Mouse (Mus musculus) testis, adult 2 months (tissue): ENCODE measurements around the gene Olfr314. TPM values are rescaled to one million over a fixed set of nuclear protein-coding genes. Genes with fewer than 3 reads are reported as not detected.
"Not testable (repeated sequence)": the region's sequence is repeated elsewhere in the genome, so short reads cannot be mapped to it uniquely, and the experiment has no call there.

Experiments
- H3K27ac ChIP-seq: fragments of 200-500 bp; 2 replicates; pipeline ENCODE4 v1.5.1; 2012; ENCODE audit warnings: low read depth, low read length; ENCODE audit not compliant: control insufficient read depth, insufficient read depth
- H3K27me3 ChIP-seq: fragments of 200-500 bp; 2 replicates; pipeline ENCODE4 v1.6.1; 2012; ENCODE audit warnings: mild to moderate bottlenecking, low read length, moderate library complexity; ENCODE audit not compliant: control insufficient read depth, insufficient read depth
- H3K36me3 ChIP-seq: fragments of 200-500 bp; 2 replicates; pipeline ENCODE4 v1.6.1; 2012; ENCODE audit warnings: mild to moderate bottlenecking, low read length; ENCODE audit not compliant: control insufficient read depth, insufficient read depth
- H3K4me1 ChIP-seq: fragments of 200-500 bp; 2 replicates; pipeline ENCODE4 v1.6.1; 2012; ENCODE audit warnings: low read length; ENCODE audit not compliant: control insufficient read depth, insufficient read depth
- H3K4me3 ChIP-seq: fragments of 200-500 bp; 2 replicates; pipeline ENCODE4 v1.5.1; 2012; ENCODE audit warnings: low read depth, mild to moderate bottlenecking, low read length, moderate library complexity, mixed read lengths; ENCODE audit not compliant: control insufficient read depth
- CTCF ChIP-seq: fragments of 200-500 bp; IDR thresholded peaks from 2 replicates; pipeline ENCODE4 v1.5.1; 2012; ENCODE audit warnings: low read depth, mild to moderate bottlenecking, inconsistent platforms, low read length, moderate library complexity; ENCODE audit not compliant: control insufficient read depth, insufficient read depth, insufficient replicate concordance
- POLR2A ChIP-seq: fragments of 200-500 bp; IDR thresholded peaks from 2 replicates; pipeline ENCODE4 v1.6.1; 2012; ENCODE audit warnings: low read depth, mild to moderate bottlenecking, inconsistent platforms, low read length, moderate library complexity; ENCODE audit not compliant: control insufficient read depth
- polyA plus RNA-seq: library from polyadenylated mRNA; depleted of rRNA; stranded (reverse); fragments of >200 nt; gene quantifications from 2 replicates; pipeline ENCODE4 v1.2.3, GENCODE M21; 2012; rRNA removed

Olfr314 gene
- polyA plus RNA-seq, 1 experiment, result not detected

DNA sequence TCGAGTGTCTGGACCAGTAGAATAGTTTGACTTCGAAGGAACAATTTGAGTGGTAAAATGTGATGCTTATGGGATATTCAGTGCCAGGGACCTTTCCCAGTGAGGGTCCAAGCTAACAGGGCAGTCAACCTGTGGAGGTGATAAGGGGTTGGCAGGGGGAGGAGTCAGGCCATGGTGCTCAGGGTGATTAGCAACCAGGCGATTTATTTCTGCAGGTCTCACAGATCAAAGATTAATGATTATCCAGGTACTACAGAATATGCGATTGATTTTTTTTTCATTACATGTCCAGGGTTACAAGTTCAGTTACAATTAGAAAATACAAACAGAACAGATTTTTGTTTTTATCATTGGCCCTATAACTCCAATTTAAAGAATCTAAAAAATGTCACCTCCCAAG is 21.1 kb downstream of the Olfr314 start:
- TF ChIP-seq POLR2A (no peak), CTCF (no peak)

DNA sequence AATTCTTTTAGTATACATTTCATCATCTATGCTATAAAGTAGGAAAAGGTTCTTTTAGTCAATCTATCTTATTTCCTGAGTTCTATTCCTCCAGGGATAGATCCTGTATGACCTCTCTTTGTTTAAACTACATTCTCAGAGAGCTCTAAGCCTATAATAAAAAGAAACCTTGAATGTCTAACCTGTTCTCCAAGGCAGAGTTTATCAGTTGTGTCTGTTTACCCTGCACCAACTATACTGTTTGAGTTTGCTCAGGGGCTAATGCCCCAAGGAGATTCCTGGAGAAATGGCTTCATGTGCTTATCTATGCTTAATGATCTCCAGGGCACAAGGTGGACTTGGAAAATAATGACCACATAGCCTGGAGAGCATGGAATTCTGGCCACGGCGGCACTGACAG is 21.6 kb downstream of the Olfr314 start:
- TF ChIP-seq POLR2A (no peak), CTCF (no peak)
- H3K27ac ChIP-seq, result no peak overlapping the region

More for the DNA sequence above, 21.1 kb downstream of the Olfr314 start:
- H3K4me3 ChIP-seq, result 0 out of 2 replicates have a peak overlapping the region, but pooled peaks have one; percentile 27
- H3K4me1 ChIP-seq, result peaks cover 7% of the 10 kb centered on the region
- no peak overlapping the region for H3K27ac ChIP-seq
- no peaks in the 10 kb centered on the region for H3K36me3 ChIP-seq
- H3K27me3 ChIP-seq, result no peaks in the 10 kb centered on the region

DNA sequence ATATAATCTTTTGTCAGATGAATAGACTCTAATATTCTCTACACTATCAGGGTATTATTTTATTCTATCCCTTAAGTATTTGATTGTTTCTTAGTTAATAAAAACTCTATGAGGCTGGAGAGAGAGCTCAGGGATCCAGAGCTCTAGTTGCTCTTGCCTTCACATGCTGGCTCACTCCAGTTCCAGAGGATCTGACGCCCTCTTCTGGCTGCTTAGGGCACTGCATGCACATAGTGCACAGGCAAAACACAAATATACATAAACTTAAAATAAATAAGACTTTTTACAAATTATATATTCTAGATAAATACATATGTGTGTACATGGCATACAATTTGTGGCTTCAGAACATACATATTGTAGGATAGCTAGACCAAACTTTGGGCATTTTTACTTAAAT is 29.2 kb downstream of the Olfr314 start:
- Histone ChIP-seq H3K4me3 (no peak overlapping the region), H3K36me3 (no peaks in the 10 kb centered on the region), H3K27ac (no peak overlapping the region), H3K27me3 (no peaks in the 10 kb centered on the region), H3K4me1 (no peaks in the 10 kb centered on the region)
- TF ChIP-seq CTCF (peak; percentile 82; the same call in 1 of the 2 replicates), POLR2A (no peak)

More for the DNA sequence above, 21.6 kb downstream of the Olfr314 start:
- no peak overlapping the region for H3K4me3 ChIP-seq
- H3K4me1 ChIP-seq, result peaks cover 7% of the 10 kb centered on the region
- H3K36me3 ChIP-seq, result no peaks in the 10 kb centered on the region
- H3K27me3 ChIP-seq, result no peaks in the 10 kb centered on the region

DNA sequence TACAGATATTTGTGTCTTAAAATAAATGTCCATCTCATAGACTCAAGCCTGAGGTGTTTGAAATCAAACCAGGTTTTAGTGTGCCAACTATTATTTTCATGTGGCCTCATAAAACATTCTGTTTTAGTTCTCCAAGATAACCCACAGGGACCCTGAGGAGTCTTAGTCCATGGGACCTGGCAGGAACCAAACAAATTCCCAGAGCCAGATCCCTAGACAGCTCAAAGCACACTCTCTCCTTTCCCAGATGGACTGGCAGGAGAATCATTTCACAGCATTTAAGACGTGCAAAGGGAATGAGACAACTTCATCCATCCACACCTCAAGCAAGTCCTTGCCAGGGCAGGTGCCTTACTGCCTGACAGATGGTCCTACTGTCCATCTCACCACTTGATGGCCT is 31.9 kb downstream of the Olfr314 start, which contains the start of gene Olfr313:
Gene Olfr313, plus strand, starts transcription at position 301 of the 400 bp plus-strand sequence.
- not testable (repeated sequence) for H3K27me3 ChIP-seq, H3K27ac ChIP-seq, H3K4me3 ChIP-seq, H3K4me1 ChIP-seq, H3K36me3 ChIP-seq

DNA sequence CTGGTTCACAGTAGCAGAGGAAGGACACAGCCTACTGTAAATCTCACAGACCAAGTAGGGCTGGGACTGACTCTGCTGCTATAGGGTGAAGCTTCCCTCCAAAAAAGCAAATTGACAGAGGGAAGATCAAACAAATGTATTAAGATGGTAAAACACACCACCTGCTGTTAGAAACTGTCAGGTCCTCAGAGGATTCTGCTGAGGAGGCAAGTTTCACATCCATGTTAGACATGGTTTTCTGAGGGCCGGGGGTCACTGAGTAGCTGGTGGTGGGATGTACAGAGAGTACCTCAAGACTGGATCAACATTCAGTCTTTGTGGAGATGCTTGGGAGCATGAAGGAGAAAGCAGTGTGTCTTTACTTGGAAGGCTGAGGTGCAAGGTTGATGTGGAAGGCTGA is 32.9 kb downstream of the Olfr314 start:
- Histone ChIP-seq H3K4me3 (no peak overlapping the region), H3K4me1 (no peaks in the 10 kb centered on the region), H3K27ac (no peak overlapping the region), H3K36me3 (no peaks in the 10 kb centered on the region), H3K27me3 (no peaks in the 10 kb centered on the region)
- TF ChIP-seq CTCF, result no peak
- TF ChIP-seq POLR2A, result no peak

DNA sequence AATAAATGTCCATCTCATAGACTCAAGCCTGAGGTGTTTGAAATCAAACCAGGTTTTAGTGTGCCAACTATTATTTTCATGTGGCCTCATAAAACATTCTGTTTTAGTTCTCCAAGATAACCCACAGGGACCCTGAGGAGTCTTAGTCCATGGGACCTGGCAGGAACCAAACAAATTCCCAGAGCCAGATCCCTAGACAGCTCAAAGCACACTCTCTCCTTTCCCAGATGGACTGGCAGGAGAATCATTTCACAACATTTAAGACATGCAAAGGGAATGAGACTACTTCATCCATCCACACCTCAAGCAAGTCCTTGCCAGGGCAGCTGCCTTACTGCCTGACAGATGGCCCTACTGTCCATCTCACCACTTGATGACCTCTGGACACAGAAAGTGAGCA is 46.2 kb downstream of the Olfr314 start, which contains the start of gene Olfr312:
Gene Olfr312, plus strand, starts transcription at position 301 of the 400 bp plus-strand sequence.
- H3K36me3 ChIP-seq, H3K27me3 ChIP-seq, H3K4me1 ChIP-seq, H3K27ac ChIP-seq, H3K4me3 ChIP-seq: not testable (repeated sequence)

DNA sequence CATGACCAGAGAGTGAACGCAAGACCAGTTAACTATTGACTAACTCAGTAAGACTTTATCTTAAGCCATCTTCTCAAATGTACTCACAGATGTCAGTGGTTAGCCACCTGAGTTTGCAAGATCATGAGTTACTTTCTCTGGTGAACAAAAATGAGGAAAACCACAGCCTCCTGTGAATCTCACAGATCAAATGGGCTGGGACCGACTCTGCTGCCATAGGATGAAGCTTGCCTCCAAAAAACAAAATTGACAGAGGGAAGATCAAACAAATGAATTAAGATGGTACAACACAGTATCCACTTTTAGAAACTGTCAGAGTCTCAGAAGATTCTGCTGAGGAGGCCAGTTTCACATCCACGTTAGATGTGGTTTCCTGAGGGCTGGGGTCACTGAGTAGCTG is 47.0 kb downstream of the Olfr314 start:
- Histone ChIP-seq H3K4me3 (no peak overlapping the region), H3K4me1 (no peaks in the 10 kb centered on the region)

DNA sequence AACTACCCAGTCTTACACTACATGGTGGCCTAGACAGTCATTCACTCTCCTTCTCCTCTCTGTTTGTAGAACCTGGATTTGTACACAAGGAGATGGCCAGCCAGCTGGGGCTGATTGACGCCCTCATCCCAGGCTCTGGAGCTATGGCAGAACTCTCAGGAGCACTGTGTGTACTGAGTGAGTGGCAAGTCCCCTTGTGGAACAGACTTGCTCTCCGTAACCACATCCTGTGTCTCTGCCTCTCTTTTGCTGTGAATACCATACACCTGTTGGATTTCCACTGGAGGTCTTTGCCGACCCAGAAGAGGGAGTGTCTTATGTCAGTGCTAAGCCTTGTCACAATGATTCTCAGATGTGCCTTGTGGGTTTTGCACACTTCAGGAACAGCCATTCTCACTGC is 49.8 kb downstream of the Olfr314 start:
- not testable (repeated sequence) for H3K27ac ChIP-seq, H3K27me3 ChIP-seq, H3K4me1 ChIP-seq, H3K4me3 ChIP-seq, H3K36me3 ChIP-seq

More for the DNA sequence above, 47.0 kb downstream of the Olfr314 start:
- Histone ChIP-seq H3K36me3 (no peaks in the 10 kb centered on the region), H3K27me3 (no peaks in the 10 kb centered on the region), H3K27ac (no peak overlapping the region)
- TF ChIP-seq CTCF, result no peak
- no peak for TF ChIP-seq POLR2A

Other genes with a start within 250 kb of the Olfr314 start
- 1.1 and 1.7 TPM in 2 replicates for gene Olfr330, start 248.1 kb upstream of the Olfr314 start, polyA plus RNA-seq
- gene Olfr329-ps, start 236.5 kb upstream of the Olfr314 start, polyA plus RNA-seq, result 0.26 and 0.56 TPM in 2 replicates
- gene Olfr328, start 227.3 kb upstream of the Olfr314 start, polyA plus RNA-seq, result not detected in 2 replicates
- gene Olfr224, start 212.4 kb upstream of the Olfr314 start, polyA plus RNA-seq, result 0.11 TPM in 1 of 2 replicates, not detected in the other
- gene Olfr325, start 205.2 kb upstream of the Olfr314 start, polyA plus RNA-seq, result 0.20 and 0.89 TPM in 2 replicates
- not detected in 2 replicates for gene Olfr324, start 187.8 kb upstream of the Olfr314 start, polyA plus RNA-seq
- not detected in 2 replicates for gene 2210407C18Rik, start 166.9 kb upstream of the Olfr314 start, polyA plus RNA-seq
- gene Olfr323, start 152.5 kb upstream of the Olfr314 start, polyA plus RNA-seq, result 0.57 and 2.2 TPM in 2 replicates
- gene Trim58, start 142.5 kb upstream of the Olfr314 start, polyA plus RNA-seq, result not detected in 2 replicates
- not detected in 2 replicates for gene Olfr322, start 124.2 kb upstream of the Olfr314 start, polyA plus RNA-seq
- gene Olfr320, start 101.9 kb upstream of the Olfr314 start, polyA plus RNA-seq, result not detected in 2 replicates
- gene Olfr319, start 83.8 kb upstream of the Olfr314 start, polyA plus RNA-seq, result not detected in 2 replicates
- gene Olfr318, start 58.9 kb upstream of the Olfr314 start, polyA plus RNA-seq, result 0.35 TPM in 1 of 2 replicates, not detected in the other
- gene Olfr317, start 43.7 kb upstream of the Olfr314 start, polyA plus RNA-seq, result 0.16 and 0.96 TPM in 2 replicates
- gene Olfr316, start 30.2 kb upstream of the Olfr314 start, polyA plus RNA-seq, result 0.29 and 3.1 TPM in 2 replicates
- gene Olfr315, start 9.8 kb upstream of the Olfr314 start, polyA plus RNA-seq, result not detected in 2 replicates
- 142 and 144 TPM in 2 replicates for gene Fam183b, start 19.0 kb downstream of the Olfr314 start, polyA plus RNA-seq
- gene Olfr313, start 32.0 kb downstream of the Olfr314 start, polyA plus RNA-seq, result 0.09 and 0.42 TPM in 2 replicates
- gene Olfr312, start 46.3 kb downstream of the Olfr314 start, polyA plus RNA-seq, result 0.02 and 0.06 TPM in 2 replicates
- not detected in 2 replicates for gene Olfr311, start 56.3 kb downstream of the Olfr314 start, polyA plus RNA-seq
- gene Gm12258, start 64.2 kb downstream of the Olfr314 start, polyA plus RNA-seq, result 1.4 and 1.7 TPM in 2 replicates
- gene 2810021J22Rik, start 84.3 kb downstream of the Olfr314 start, polyA plus RNA-seq, result 3.1 and 9.7 TPM in 2 replicates
- gene Zfp39, start 121.3 kb downstream of the Olfr314 start, polyA plus RNA-seq, result 23.7 and 35.2 TPM in 2 replicates
- gene Btnl10, start 135.0 kb downstream of the Olfr314 start, polyA plus RNA-seq, result 6.8 and 10.1 TPM in 2 replicates
- gene Rnf187, start 156.0 kb downstream of the Olfr314 start, polyA plus RNA-seq, result 215 and 247 TPM in 2 replicates
- 8.7 and 8.9 TPM in 2 replicates for gene Hist3h2ba, start 166.0 kb downstream of the Olfr314 start, polyA plus RNA-seq
- gene Hist3h2a, start 171.7 kb downstream of the Olfr314 start, polyA plus RNA-seq, result 6.4 and 6.5 TPM in 2 replicates
- 166 and 167 TPM in 2 replicates for gene Trim17, start 171.7 kb downstream of the Olfr314 start, polyA plus RNA-seq
- 44.1 and 48.9 TPM in 2 replicates for gene Trim11, start 195.1 kb downstream of the Olfr314 start, polyA plus RNA-seq